Mouse (Mus musculus): ENCODE results near the gene Pafah1b2. TPM values are rescaled to one million over a fixed set of nuclear protein-coding genes. Genes with fewer than 3 reads are reported as not detected.
A peak's percentile ranks its signal among the peaks of the same experiment; 100 is the strongest.

Pafah1b2 gene
- polyA plus RNA-seq, 1 experiment from 2014 or later, result 78.2 TPM

- no peaks in the 10 kb centered on the region for H3K27me3 ChIP-seq (replicated peaks; ENCODE audit: control insufficient read depth, insufficient read depth, low read length)
- ATAC-seq, result no peak
- no peak overlapping the region for H3K4me2 ChIP-seq (replicated peaks; ENCODE audit: low read depth)
- no peaks in the 10 kb centered on the region for H3K9me3 ChIP-seq (ENCODE audit: control insufficient read depth)
- peaks cover 12% of the 10 kb centered on the region; the same call in 1 of the 2 replicates for H3K36me3 ChIP-seq (ENCODE audit: control insufficient read depth, insufficient read depth)
- WGBS, result 57% methylated on average over 4 of the region's 4 CpGs
- no peak overlapping the region for H3K4me3 ChIP-seq (ENCODE audit: low read depth, low read length)
- H3K27ac ChIP-seq (ENCODE audit: low read depth, low read length), result peak overlapping the region; percentile 46; the same call in 1 of the 2 replicates
- no peak for TF ChIP-seq CTCF (IDR thresholded peaks at IDR 0.05; ENCODE audit: low read depth)
- no peak overlapping the region for H3K9ac ChIP-seq (ENCODE audit: low read depth, low read length)
- 0 out of 2 replicates have a peak, but pooled peaks cover 3% of the 10 kb centered on the region for H3K4me1 ChIP-seq (replicated peaks; ENCODE audit: control insufficient read depth, insufficient read depth, low read length)
Measured at GRCm38 (mm10) chr9:45958851-45959250, 53.6 kb downstream of the Pafah1b2 start.

GRCm38 (mm10) chr9:45958023-45958670 is 54.3 kb downstream of the Pafah1b2 start:
- H3K27ac ChIP-seq (ENCODE audit: low read depth, low read length), result no peak overlapping the region

GRCm38 (mm10) chr9:45955107-45955963 is 57.2 kb downstream of the Pafah1b2 start, which contains the start of gene Sidt2:
Gene Sidt2, minus strand, starts transcription at chr9:45955258.
- peak; percentile 90 for ATAC-seq
- 1% methylated on average over 48 of the region's 48 CpGs for WGBS
- Histone ChIP-seq H3K9me3 (ENCODE audit: control insufficient read depth) (no peaks in the 10 kb centered on the region), H3K27me3 (replicated peaks; ENCODE audit: control insufficient read depth, insufficient read depth, low read length) (no peaks in the 10 kb centered on the region), H3K36me3 (ENCODE audit: control insufficient read depth, insufficient read depth) (peaks cover 17% of the 10 kb centered on the region), H3K27ac (ENCODE audit: low read depth, low read length) (peak within 1 kb of the TSS; percentile 98), H3K4me3 (ENCODE audit: low read depth, low read length) (peak within 1 kb of the TSS; percentile 81), H3K4me1 (replicated peaks; ENCODE audit: control insufficient read depth, insufficient read depth, low read length) (0 out of 2 replicates have a peak, but pooled peaks cover 6% of the 10 kb centered on the region), H3K4me2 (replicated peaks; ENCODE audit: low read depth) (peak within 1 kb of the TSS; percentile 82), H3K9ac (ENCODE audit: low read depth, low read length) (peak within 1 kb of the TSS; percentile 97)
- no peak; the same call in 1 of the 2 replicates for TF ChIP-seq CTCF (IDR thresholded peaks at IDR 0.05; ENCODE audit: low read depth)

More at GRCm38 (mm10) chr9:45958023-45958670, 54.3 kb downstream of the Pafah1b2 start:
- H3K27me3 ChIP-seq (replicated peaks; ENCODE audit: control insufficient read depth, insufficient read depth, low read length), result no peaks in the 10 kb centered on the region
- H3K4me2 ChIP-seq (replicated peaks; ENCODE audit: low read depth), result no peak overlapping the region
- H3K9ac ChIP-seq (ENCODE audit: low read depth, low read length), result no peak overlapping the region
- peaks cover 11% of the 10 kb centered on the region; the same call in 1 of the 2 replicates for H3K36me3 ChIP-seq (ENCODE audit: control insufficient read depth, insufficient read depth)
- 0 out of 2 replicates have a peak, but pooled peaks cover 3% of the 10 kb centered on the region for H3K4me1 ChIP-seq (replicated peaks; ENCODE audit: control insufficient read depth, insufficient read depth, low read length)
- H3K4me3 ChIP-seq (ENCODE audit: low read depth, low read length), result no peak overlapping the region
- 61% methylated on average over 7 of the region's 7 CpGs for WGBS
- no peak for ATAC-seq
- TF ChIP-seq CTCF (IDR thresholded peaks at IDR 0.05; ENCODE audit: low read depth), result no peak
- no peaks in the 10 kb centered on the region for H3K9me3 ChIP-seq (ENCODE audit: control insufficient read depth)

GRCm38 (mm10) chr9:45954294-45955106 is 58.0 kb downstream of the Pafah1b2 start:
- peak overlapping the region; percentile 81 for H3K4me3 ChIP-seq (ENCODE audit: low read depth, low read length)
- no peaks in the 10 kb centered on the region for H3K9me3 ChIP-seq (ENCODE audit: control insufficient read depth)
- peak overlapping the region; percentile 82 for H3K4me2 ChIP-seq (replicated peaks; ENCODE audit: low read depth)
- TF ChIP-seq CTCF (IDR thresholded peaks at IDR 0.05; ENCODE audit: low read depth), result no peak
- H3K36me3 ChIP-seq (ENCODE audit: control insufficient read depth, insufficient read depth), result peaks cover 25% of the 10 kb centered on the region
- H3K27me3 ChIP-seq (replicated peaks; ENCODE audit: control insufficient read depth, insufficient read depth, low read length), result no peaks in the 10 kb centered on the region
- H3K4me1 ChIP-seq (replicated peaks; ENCODE audit: control insufficient read depth, insufficient read depth, low read length), result 0 out of 2 replicates have a peak, but pooled peaks cover 6% of the 10 kb centered on the region
- peak; percentile 76 for ATAC-seq
- under 1% methylated on average over 63 of the region's 63 CpGs for WGBS
- peak overlapping the region; percentile 97 for H3K9ac ChIP-seq (ENCODE audit: low read depth, low read length)
- peak overlapping the region; percentile 98 for H3K27ac ChIP-seq (ENCODE audit: low read depth, low read length)

GRCm38 (mm10) chr9:45953511-45954293 is 58.8 kb downstream of the Pafah1b2 start:
- H3K27me3 ChIP-seq (replicated peaks; ENCODE audit: control insufficient read depth, insufficient read depth, low read length), result no peaks in the 10 kb centered on the region

More at GRCm38 (mm10) chr9:45953511-45954293, 58.8 kb downstream of the Pafah1b2 start:
- no peak for ATAC-seq
- WGBS, result 40% methylated on average over 13 of the region's 13 CpGs
- Histone ChIP-seq H3K9me3 (ENCODE audit: control insufficient read depth) (no peaks in the 10 kb centered on the region), H3K4me1 (replicated peaks; ENCODE audit: control insufficient read depth, insufficient read depth, low read length) (0 out of 2 replicates have a peak, but pooled peaks cover 6% of the 10 kb centered on the region), H3K4me2 (replicated peaks; ENCODE audit: low read depth) (peak overlapping the region; percentile 82), H3K4me3 (ENCODE audit: low read depth, low read length) (peak overlapping the region; percentile 81), H3K27ac (ENCODE audit: low read depth, low read length) (peak overlapping the region; percentile 98), H3K9ac (ENCODE audit: low read depth, low read length) (peak overlapping the region; percentile 97), H3K36me3 (ENCODE audit: control insufficient read depth, insufficient read depth) (peaks cover 33% of the 10 kb centered on the region)
- no peak for TF ChIP-seq CTCF (IDR thresholded peaks at IDR 0.05; ENCODE audit: low read depth)

Data from intestine, postnatal 0 days (tissue).